Mouse (Mus musculus): ENCODE results near the gene Cox6a2. TPM values are rescaled to one million over a fixed set of nuclear protein-coding genes. Genes with fewer than 3 reads are reported as not detected.

Cox6a2 gene
- polyA plus RNA-seq, 1 experiment, result 243 TPM

DNA sequence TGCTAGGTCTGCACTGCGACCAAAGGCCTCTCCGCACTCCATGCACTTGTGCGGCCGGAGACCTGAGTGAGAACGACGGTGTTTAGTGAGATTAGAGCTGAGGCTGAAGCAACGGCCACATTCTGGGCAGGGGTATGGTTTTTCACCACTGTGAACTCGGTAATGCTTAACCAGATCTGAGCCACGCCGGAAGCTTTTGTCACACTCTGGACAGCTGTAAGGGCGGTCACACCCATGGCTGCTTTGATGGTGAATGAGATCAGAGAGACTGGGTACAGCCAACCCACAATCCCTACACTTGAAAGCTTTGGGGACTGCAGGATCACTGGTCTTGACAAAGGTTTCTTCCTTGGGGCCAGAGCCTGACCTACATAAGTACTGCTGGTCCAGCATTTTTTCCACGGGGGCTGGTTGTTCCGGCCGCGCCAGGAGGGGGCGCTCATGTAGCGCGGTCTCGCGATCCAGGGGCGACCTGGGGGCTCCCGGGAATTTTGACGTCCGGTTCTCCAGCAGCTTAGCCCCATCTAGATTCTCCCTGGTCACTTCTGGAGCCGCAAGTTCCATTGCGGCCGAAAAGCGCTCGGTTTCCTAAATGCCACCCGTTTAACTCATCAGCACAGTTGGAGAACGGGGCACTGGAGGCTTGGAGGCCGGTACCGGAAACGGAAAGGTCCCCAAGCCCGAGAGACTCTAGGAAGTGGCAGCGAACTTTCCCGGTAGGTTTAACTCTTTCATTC, 30.8 kb upstream of the Cox6a2 start, which contains the start of gene Armc5:
TSS of gene Armc5 (plus strand) at position 487 of the 737 bp plus-strand sequence.
- H3K4me3 ChIP-seq (replicated peaks; ENCODE audit: extremely low read depth, low read depth, low read length), result peak within 1 kb of the TSS; percentile 85
- 0 out of 2 replicates have a peak, but pooled peaks have one; percentile 32 for TF ChIP-seq POLR2A (IDR thresholded peaks at IDR 0.05; ENCODE audit: borderline replicate concordance, extremely low read depth, low read depth, low read length)
- peak; percentile 50; the same call in 1 of the 2 replicates for TF ChIP-seq CTCF (IDR thresholded peaks at IDR 0.05; ENCODE audit: insufficient read depth, low read length)
- 22% methylated on average over 37 of the region's 37 CpGs for WGBS
- peak; percentile 90 for DNase-seq
- H3K4me1 ChIP-seq (ENCODE audit: control insufficient read depth, insufficient read depth, low read length), result no peaks in the 10 kb centered on the region

DNA sequence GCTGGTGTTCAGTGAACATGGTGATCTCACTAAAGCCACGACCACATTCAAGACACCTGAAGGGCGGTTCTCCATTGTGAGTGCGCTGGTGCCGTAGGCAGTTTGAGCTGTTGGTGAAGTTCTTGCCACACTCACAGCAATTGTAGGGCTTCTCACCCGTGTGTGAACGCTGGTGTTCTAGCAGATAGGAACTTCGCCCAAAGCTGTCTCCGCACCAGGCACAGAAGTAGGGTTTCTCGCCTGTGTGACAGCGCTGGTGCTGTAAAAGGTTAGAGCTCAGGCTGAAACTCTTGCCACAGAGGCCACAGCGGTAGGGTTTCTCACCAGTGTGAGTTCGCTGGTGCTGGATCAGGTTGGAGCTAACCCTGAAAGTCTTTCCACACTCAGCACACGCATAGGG, 30.2 kb upstream of the Cox6a2 start:
- Histone ChIP-seq H3K4me1 (ENCODE audit: control insufficient read depth, insufficient read depth, low read length) (no peaks in the 10 kb centered on the region), H3K4me3 (replicated peaks; ENCODE audit: extremely low read depth, low read depth, low read length) (no peak overlapping the region)
- DNase-seq, result no peak
- WGBS, result 91% methylated on average over 13 of the region's 13 CpGs
- TF ChIP-seq CTCF (IDR thresholded peaks at IDR 0.05; ENCODE audit: insufficient read depth, low read length) (no peak), POLR2A (IDR thresholded peaks at IDR 0.05; ENCODE audit: borderline replicate concordance, extremely low read depth, low read depth, low read length) (no peak)

DNA sequence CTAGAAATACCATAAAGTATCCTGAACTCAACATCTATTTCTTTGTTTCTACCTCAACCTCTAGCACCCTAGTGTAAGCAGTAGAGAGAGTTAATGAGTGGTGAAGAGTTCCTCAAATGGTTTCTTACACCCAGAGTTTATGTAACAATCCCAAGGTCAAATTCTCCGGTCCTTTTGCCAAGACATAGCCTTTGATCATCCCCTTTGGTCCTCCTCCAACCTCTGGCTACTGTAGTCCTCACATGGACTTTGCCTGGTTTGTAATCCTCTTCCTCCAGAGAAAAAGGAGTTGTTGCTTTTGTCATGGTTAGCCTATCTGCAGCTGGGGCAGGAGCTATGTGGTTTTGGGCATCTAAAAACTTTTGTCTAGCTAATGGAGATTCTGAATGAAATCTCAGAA, 29.3 kb upstream of the Cox6a2 start:
- Histone ChIP-seq H3K4me3 (replicated peaks; ENCODE audit: extremely low read depth, low read depth, low read length) (no peak overlapping the region), H3K4me1 (ENCODE audit: control insufficient read depth, insufficient read depth, low read length) (no peaks in the 10 kb centered on the region)
- no peak for DNase-seq
- no peak for TF ChIP-seq POLR2A (IDR thresholded peaks at IDR 0.05; ENCODE audit: borderline replicate concordance, extremely low read depth, low read depth, low read length)
- no peak for TF ChIP-seq CTCF (IDR thresholded peaks at IDR 0.05; ENCODE audit: insufficient read depth, low read length)
- 70% methylated on average over 1 of the region's 1 CpGs for WGBS

DNA sequence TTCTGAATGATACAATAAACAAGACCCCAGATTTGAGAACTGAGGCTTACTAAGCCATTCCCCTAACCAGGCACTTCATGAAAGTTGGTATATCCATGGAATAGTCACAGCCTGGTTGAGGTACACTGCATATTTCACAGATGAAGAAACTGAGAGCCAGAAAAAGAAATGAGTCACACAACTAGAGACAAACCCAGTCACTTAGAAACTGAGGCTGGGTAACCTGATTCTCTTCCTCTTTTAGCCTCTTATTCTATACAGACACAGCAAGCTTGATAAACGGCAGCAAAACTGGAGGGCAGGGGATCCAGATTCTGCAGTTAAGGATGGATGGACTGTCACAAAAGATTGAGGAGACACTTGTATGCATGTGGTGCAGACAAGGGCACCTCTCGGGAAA, 28.6 kb upstream of the Cox6a2 start:
- Histone ChIP-seq H3K4me1 (ENCODE audit: control insufficient read depth, insufficient read depth, low read length) (no peaks in the 10 kb centered on the region), H3K4me3 (replicated peaks; ENCODE audit: extremely low read depth, low read depth, low read length) (no peak overlapping the region)
- TF ChIP-seq POLR2A (IDR thresholded peaks at IDR 0.05; ENCODE audit: borderline replicate concordance, extremely low read depth, low read depth, low read length) (no peak), CTCF (IDR thresholded peaks at IDR 0.05; ENCODE audit: insufficient read depth, low read length) (no peak)
- 78% methylated on average over 2 of the region's 2 CpGs for WGBS
- no peak for DNase-seq

DNA sequence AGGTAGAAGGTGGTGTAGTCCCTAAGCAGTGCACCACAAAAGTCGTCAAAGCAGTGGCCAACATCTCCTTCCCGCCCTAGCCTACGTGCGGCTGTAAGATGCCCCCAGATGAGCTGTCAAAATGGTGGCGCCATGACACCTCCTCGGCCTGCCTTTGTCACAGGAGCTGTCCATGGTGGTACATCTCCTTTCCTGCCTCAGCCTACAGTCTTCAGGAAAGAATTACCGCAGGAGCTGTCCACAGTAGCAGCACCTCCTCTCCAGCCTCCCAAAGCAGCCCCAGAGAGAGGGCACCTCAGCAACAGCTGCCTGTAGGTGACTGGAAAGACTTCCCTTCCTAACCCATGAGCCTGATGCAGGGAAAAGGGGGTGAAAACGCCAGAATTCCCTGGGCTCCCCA, 25.6 kb upstream of the Cox6a2 start:
- DNase-seq, result no peak
- no peaks in the 10 kb centered on the region for H3K4me1 ChIP-seq (ENCODE audit: control insufficient read depth, insufficient read depth, low read length)
- TF ChIP-seq CTCF (IDR thresholded peaks at IDR 0.05; ENCODE audit: insufficient read depth, low read length) (no peak), POLR2A (IDR thresholded peaks at IDR 0.05; ENCODE audit: borderline replicate concordance, extremely low read depth, low read depth, low read length) (no peak)
- no peak overlapping the region for H3K4me3 ChIP-seq (replicated peaks; ENCODE audit: extremely low read depth, low read depth, low read length)
- 39% methylated on average over 8 of the region's 8 CpGs for WGBS

DNA sequence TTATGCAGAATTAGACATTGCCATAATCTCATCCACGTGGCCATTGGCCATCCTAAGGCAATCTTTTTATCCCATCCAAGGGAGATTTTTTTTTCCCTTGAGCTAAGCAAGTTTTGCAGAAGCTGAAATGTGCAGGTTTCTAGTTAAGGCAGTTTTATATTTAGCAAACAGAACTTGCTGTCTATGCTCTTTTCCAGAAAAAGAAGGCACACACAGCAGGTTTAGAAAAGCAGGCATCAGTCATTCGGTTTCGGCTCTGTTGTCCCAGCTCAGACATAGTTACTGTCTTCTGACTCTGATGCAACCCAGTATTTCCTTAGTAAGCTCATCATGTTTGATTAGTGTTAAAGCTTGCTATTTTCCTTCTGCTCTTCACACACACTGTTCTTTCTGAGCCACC, 14.7 kb upstream of the Cox6a2 start:
- H3K4me1 ChIP-seq (ENCODE audit: control insufficient read depth, insufficient read depth, low read length), result no peaks in the 10 kb centered on the region
- 79% methylated on average over 3 of the region's 3 CpGs for WGBS
- TF ChIP-seq CTCF (IDR thresholded peaks at IDR 0.05; ENCODE audit: insufficient read depth, low read length), result no peak
- TF ChIP-seq POLR2A (IDR thresholded peaks at IDR 0.05; ENCODE audit: borderline replicate concordance, extremely low read depth, low read depth, low read length), result no peak
- DNase-seq, result no peak
- H3K4me3 ChIP-seq (replicated peaks; ENCODE audit: extremely low read depth, low read depth, low read length), result no peak overlapping the region

DNA sequence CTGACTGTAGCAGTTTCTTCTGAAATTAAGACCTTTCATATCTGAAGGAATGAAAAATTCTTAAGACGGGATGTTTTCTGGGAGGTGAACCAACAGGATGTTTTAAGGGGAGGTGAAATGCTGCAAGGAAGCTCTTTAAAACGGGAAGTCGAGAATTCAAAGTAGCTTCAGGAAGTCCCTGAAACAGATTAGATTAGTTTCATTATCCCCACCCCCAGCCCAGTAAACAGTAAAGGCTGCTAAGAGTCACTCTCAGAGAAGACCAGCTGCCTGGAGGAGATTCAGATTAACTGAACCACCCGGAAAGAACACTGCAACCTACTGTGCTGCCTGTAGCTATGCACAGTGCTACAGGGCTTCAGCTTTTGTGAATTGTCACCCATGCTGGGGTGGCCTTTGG, 13.8 kb upstream of the Cox6a2 start:
- no peak for TF ChIP-seq CTCF (IDR thresholded peaks at IDR 0.05; ENCODE audit: insufficient read depth, low read length)
- TF ChIP-seq POLR2A (IDR thresholded peaks at IDR 0.05; ENCODE audit: borderline replicate concordance, extremely low read depth, low read depth, low read length), result no peak
- WGBS, result 59% methylated on average over 4 of the region's 4 CpGs

DNA sequence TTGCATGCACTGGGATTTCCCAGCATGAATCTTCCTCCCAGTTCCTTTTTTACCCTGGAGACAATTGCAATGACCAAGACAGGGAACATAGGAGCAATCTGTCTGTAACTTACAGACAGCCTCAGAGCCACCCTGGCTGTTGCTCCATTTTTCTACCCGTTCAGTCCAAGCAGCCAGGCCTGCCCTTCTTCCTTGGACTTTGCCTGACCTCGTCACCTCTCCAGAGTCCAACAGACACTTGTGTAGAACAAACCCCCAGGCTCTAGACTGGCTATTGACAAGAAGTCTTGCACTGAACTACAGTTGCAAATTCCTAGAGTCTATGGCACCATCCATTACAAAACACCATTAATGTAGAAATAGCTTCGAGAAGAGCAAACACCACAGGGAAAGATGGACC, 3.6 kb upstream of the Cox6a2 start:
- no peaks in the 10 kb centered on the region for H3K4me1 ChIP-seq (ENCODE audit: control insufficient read depth, insufficient read depth, low read length)
- TF ChIP-seq POLR2A (IDR thresholded peaks at IDR 0.05; ENCODE audit: borderline replicate concordance, extremely low read depth, low read depth, low read length), result no peak
- no peak overlapping the region for H3K4me3 ChIP-seq (replicated peaks; ENCODE audit: extremely low read depth, low read depth, low read length)
- DNase-seq, result no peak
- WGBS, result 44% methylated on average over 3 of the region's 3 CpGs

More for the DNA sequence above, 13.8 kb upstream of the Cox6a2 start:
- no peak for DNase-seq
- Histone ChIP-seq H3K4me3 (replicated peaks; ENCODE audit: extremely low read depth, low read depth, low read length) (no peak overlapping the region), H3K4me1 (ENCODE audit: control insufficient read depth, insufficient read depth, low read length) (no peaks in the 10 kb centered on the region)

DNA sequence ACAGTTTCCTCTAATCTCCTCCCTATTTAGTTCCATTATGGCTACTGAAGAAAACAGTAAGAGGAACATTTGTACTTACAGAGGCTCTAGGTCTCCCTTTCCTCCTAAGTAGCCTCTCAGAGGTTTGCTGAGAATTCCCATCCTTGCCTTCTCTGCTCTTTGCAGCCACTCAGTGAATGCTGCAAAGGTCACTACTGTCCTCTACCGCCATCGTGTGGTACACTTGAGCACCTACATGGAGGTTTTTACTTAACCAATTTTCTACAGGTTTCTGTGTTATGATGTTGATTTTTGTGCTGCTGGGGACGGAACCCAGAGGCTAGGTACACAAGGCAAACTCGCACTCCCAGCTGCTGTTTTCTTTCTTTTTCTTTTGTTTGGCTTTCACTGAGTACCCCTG, 2.0 kb upstream of the Cox6a2 start:
- peak; percentile 41 for DNase-seq
- TF ChIP-seq POLR2A (IDR thresholded peaks at IDR 0.05; ENCODE audit: borderline replicate concordance, extremely low read depth, low read depth, low read length) (no peak), CTCF (IDR thresholded peaks at IDR 0.05; ENCODE audit: insufficient read depth, low read length) (peak; percentile 68)
- Histone ChIP-seq H3K4me3 (replicated peaks; ENCODE audit: extremely low read depth, low read depth, low read length) (no peak overlapping the region), H3K4me1 (ENCODE audit: control insufficient read depth, insufficient read depth, low read length) (no peaks in the 10 kb centered on the region)
- WGBS, result 4% methylated on average over 4 of the region's 4 CpGs

DNA sequence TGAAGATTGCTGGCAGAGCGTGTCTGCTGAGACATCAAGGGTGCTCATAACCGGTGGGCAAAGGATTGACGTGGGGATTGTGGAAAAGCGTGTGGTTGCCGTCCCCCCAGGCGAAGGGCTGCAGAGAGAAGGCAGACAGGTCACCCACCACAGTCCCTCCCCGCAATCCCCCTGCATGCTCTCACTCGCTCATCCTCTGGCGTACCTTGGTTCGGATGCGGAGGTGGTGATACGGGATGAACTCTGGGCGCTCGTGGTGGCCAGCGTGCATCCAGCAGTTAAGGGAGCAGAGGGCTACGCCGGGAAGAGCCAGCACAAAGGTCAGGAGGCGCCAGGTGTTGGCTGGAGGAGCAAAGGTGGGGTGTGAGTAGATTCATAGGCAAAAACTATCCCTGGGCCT, 492 bp downstream of the Cox6a2 start:
- H3K4me3 ChIP-seq (replicated peaks; ENCODE audit: extremely low read depth, low read depth, low read length), result no peak overlapping the region
- 80% methylated on average over 18 of the region's 18 CpGs for WGBS
- TF ChIP-seq POLR2A (IDR thresholded peaks at IDR 0.05; ENCODE audit: borderline replicate concordance, extremely low read depth, low read depth, low read length) (no peak), CTCF (IDR thresholded peaks at IDR 0.05; ENCODE audit: insufficient read depth, low read length) (no peak)

More for the DNA sequence above, 492 bp downstream of the Cox6a2 start:
- DNase-seq, result no peak
- no peaks in the 10 kb centered on the region for H3K4me1 ChIP-seq (ENCODE audit: control insufficient read depth, insufficient read depth, low read length)
